Mouse (Mus musculus): ENCODE results near the gene Sufu. TPM values are rescaled to one million over a fixed set of nuclear protein-coding genes. Genes with fewer than 3 reads are reported as not detected.

The Sufu gene
- polyA plus RNA-seq, 1 experiment from 2014 or later = 5.7 TPM

DNA sequence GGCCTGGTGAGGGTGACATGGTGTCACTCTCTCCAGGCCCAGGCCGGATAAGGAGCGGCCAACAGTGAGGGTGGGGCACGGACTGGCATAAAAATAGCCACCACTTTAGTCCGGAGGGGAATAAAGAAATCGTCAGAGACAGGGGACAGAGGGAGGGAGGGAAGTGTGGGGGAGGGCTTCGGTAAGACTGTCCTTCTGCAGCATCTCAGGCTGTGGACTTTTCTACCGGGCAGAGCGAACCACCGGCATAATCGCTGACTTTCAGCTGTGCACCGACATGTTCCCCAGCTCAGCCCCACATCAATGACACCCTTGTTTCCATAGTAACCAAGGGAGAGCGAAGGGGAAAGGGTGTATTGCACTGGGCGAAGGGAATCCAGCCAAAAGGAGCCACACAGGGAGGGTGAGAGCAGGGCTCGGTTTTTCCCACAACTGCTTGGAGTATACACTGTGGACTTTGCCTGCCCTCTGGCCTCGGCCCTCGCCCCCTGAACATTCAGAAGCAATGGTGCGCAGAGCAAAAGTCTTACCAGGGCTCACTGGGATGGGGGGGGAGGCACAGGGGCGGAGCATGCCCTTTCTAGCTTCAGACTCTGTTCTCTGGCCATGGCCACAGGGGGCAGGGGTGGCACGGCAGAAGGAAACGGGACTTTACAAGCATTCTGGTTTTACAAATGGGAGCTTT lies 132.0 kb downstream of the Sufu start:
- Histone ChIP-seq H3K4me1 (ENCODE audit: control insufficient read depth, low read depth, low read length) (peaks cover 60% of the 10 kb centered on the region), H3K27me3 (ENCODE audit: control insufficient read depth, insufficient read depth, low read depth, low read length) (peaks cover 13% of the 10 kb centered on the region), H3K9me3 (replicated peaks; ENCODE audit: control insufficient read depth, low read length) (no peaks in the 10 kb centered on the region), H3K36me3 (ENCODE audit: control insufficient read depth, insufficient read depth) (no peaks in the 10 kb centered on the region), H3K4me3 (ENCODE audit: low read depth, low read length) (peak overlapping the region; percentile 23), H3K4me2 (ENCODE audit: low read depth, low read length) (peak overlapping the region; percentile 67), H3K27ac (ENCODE audit: low read length) (peak overlapping the region; percentile 19; the same call in 1 of the 2 replicates), H3K9ac (ENCODE audit: low read depth, low read length) (peak overlapping the region; percentile 35)
- ATAC-seq (ENCODE audit: low read depth) = peak; percentile 44
- 1% methylated on average over 20 of the region's 20 CpGs for WGBS (ENCODE audit: insufficient replicate concordance)

- no peak overlapping the region for H3K27ac ChIP-seq (ENCODE audit: low read length)
- 38% methylated on average over 13 of the region's 13 CpGs for WGBS (ENCODE audit: insufficient replicate concordance)
- ATAC-seq (ENCODE audit: low read depth) = no peak
- no peak overlapping the region for H3K4me2 ChIP-seq (ENCODE audit: low read depth, low read length)
- no peaks in the 10 kb centered on the region for H3K36me3 ChIP-seq (ENCODE audit: control insufficient read depth, insufficient read depth)
- no peaks in the 10 kb centered on the region for H3K9me3 ChIP-seq (replicated peaks; ENCODE audit: control insufficient read depth, low read length)
- H3K27me3 ChIP-seq (ENCODE audit: control insufficient read depth, insufficient read depth, low read depth, low read length) = peaks cover 2% of the 10 kb centered on the region
- no peak overlapping the region for H3K4me3 ChIP-seq (ENCODE audit: low read depth, low read length)
- H3K4me1 ChIP-seq (ENCODE audit: control insufficient read depth, low read depth, low read length) = peaks cover 48% of the 10 kb centered on the region
- no peak overlapping the region for H3K9ac ChIP-seq (ENCODE audit: low read depth, low read length)
Observed at GRCm38 (mm10) chr19:46529601-46530448, 133.1 kb downstream of the Sufu start.

DNA sequence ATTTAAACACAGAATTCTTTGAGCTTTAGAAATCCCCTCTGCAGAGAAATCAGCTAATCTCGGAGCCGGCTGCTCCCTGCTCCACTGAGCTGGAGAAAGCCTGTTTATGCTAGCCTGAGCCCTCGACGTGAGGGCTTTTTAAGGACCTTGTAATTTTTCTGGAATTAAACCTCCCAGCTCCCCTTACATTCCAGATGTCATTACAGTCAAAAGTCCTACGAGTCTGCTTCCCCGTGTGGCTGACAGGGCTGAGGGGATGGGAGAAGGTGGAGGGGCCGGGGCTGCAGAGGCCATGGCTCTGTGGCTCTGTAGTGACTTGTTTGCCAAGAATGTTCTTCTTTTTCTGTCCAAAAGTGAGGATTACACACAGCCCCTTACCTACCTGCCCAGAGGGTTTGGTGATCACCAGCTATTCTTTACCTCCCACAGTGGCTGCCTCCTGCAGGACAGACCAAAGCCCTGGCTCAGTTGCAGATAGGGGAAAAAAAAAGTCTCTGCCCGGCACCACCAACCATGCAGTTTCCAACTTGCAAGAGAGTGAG lies 133.8 kb downstream of the Sufu start:
- no peak for ATAC-seq (ENCODE audit: low read depth)
- H3K4me1 ChIP-seq (ENCODE audit: control insufficient read depth, low read depth, low read length) = peaks cover 45% of the 10 kb centered on the region
- no peak overlapping the region for H3K27ac ChIP-seq (ENCODE audit: low read length)
- H3K9ac ChIP-seq (ENCODE audit: low read depth, low read length) = no peak overlapping the region
- H3K36me3 ChIP-seq (ENCODE audit: control insufficient read depth, insufficient read depth) = no peaks in the 10 kb centered on the region
- no peak overlapping the region for H3K4me3 ChIP-seq (ENCODE audit: low read depth, low read length)
- no peaks in the 10 kb centered on the region; the same call in none of the 2 replicates for H3K27me3 ChIP-seq (ENCODE audit: control insufficient read depth, insufficient read depth, low read depth, low read length)
- H3K4me2 ChIP-seq (ENCODE audit: low read depth, low read length) = no peak overlapping the region
- no peaks in the 10 kb centered on the region for H3K9me3 ChIP-seq (replicated peaks; ENCODE audit: control insufficient read depth, low read length)
- 56% methylated on average over 8 of the region's 8 CpGs for WGBS (ENCODE audit: insufficient replicate concordance)

GRCm38 (mm10) chr19:46531071-46532030 lies 134.7 kb downstream of the Sufu start:
- no peak overlapping the region for H3K4me3 ChIP-seq (ENCODE audit: low read depth, low read length)
- peaks cover 45% of the 10 kb centered on the region for H3K4me1 ChIP-seq (ENCODE audit: control insufficient read depth, low read depth, low read length)
- no peaks in the 10 kb centered on the region for H3K36me3 ChIP-seq (ENCODE audit: control insufficient read depth, insufficient read depth)
- WGBS (ENCODE audit: insufficient replicate concordance) = 32% methylated on average over 16 of the region's 16 CpGs
- H3K27me3 ChIP-seq (ENCODE audit: control insufficient read depth, insufficient read depth, low read depth, low read length) = no peaks in the 10 kb centered on the region; the same call in none of the 2 replicates
- H3K9me3 ChIP-seq (replicated peaks; ENCODE audit: control insufficient read depth, low read length) = no peaks in the 10 kb centered on the region
- no peak overlapping the region for H3K4me2 ChIP-seq (ENCODE audit: low read depth, low read length)
- H3K27ac ChIP-seq (ENCODE audit: low read length) = no peak overlapping the region
- H3K9ac ChIP-seq (ENCODE audit: low read depth, low read length) = peak overlapping the region; percentile 18; the same call in 1 of the 2 replicates
- no peak for ATAC-seq (ENCODE audit: low read depth)

GRCm38 (mm10) chr19:46532031-46532688 lies 135.5 kb downstream of the Sufu start:
- no peak overlapping the region for H3K4me3 ChIP-seq (ENCODE audit: low read depth, low read length)
- 0 out of 2 replicates have a peak overlapping the region, but pooled peaks have one; percentile 26 for H3K27ac ChIP-seq (ENCODE audit: low read length)
- peak; percentile 60 for ATAC-seq (ENCODE audit: low read depth)
- WGBS (ENCODE audit: insufficient replicate concordance) = 10% methylated on average over 10 of the region's 10 CpGs
- H3K9ac ChIP-seq (ENCODE audit: low read depth, low read length) = peak overlapping the region; percentile 23; the same call in 1 of the 2 replicates
- H3K27me3 ChIP-seq (ENCODE audit: control insufficient read depth, insufficient read depth, low read depth, low read length) = no peaks in the 10 kb centered on the region; the same call in none of the 2 replicates
- H3K9me3 ChIP-seq (replicated peaks; ENCODE audit: control insufficient read depth, low read length) = no peaks in the 10 kb centered on the region
- no peaks in the 10 kb centered on the region for H3K36me3 ChIP-seq (ENCODE audit: control insufficient read depth, insufficient read depth)
- no peak overlapping the region for H3K4me2 ChIP-seq (ENCODE audit: low read depth, low read length)
- H3K4me1 ChIP-seq (ENCODE audit: control insufficient read depth, low read depth, low read length) = peaks cover 45% of the 10 kb centered on the region

DNA sequence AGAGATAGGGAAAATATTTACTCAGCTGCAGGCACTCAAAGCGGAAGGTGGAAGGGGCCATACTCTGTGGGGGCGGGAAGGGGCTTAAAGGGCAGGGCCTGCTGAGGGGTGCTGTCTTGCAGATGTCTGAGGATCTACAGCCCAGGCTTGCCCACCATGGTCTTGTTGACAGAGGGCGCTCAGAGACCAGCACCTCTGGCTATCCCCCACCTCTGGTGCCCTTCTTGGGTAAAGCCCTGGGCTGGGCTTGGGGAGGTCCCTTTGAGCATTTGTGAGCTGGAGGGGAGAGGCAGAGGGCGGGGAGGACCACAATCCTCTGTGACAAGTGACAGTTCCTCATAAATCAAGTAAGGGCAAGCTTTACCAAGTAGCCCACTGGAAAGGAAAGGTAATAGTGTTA lies 136.4 kb downstream of the Sufu start:
- no peak overlapping the region for H3K9ac ChIP-seq (ENCODE audit: low read depth, low read length)
- H3K4me1 ChIP-seq (ENCODE audit: control insufficient read depth, low read depth, low read length) = peaks cover 42% of the 10 kb centered on the region
- no peaks in the 10 kb centered on the region for H3K36me3 ChIP-seq (ENCODE audit: control insufficient read depth, insufficient read depth)
- no peak overlapping the region for H3K4me3 ChIP-seq (ENCODE audit: low read depth, low read length)
- 55% methylated on average over 4 of the region's 4 CpGs for WGBS (ENCODE audit: insufficient replicate concordance)
- no peak overlapping the region for H3K4me2 ChIP-seq (ENCODE audit: low read depth, low read length)
- no peak overlapping the region for H3K27ac ChIP-seq (ENCODE audit: low read length)
- no peaks in the 10 kb centered on the region; the same call in 1 of the 2 replicates for H3K27me3 ChIP-seq (ENCODE audit: control insufficient read depth, insufficient read depth, low read depth, low read length)
- H3K9me3 ChIP-seq (replicated peaks; ENCODE audit: control insufficient read depth, low read length) = no peaks in the 10 kb centered on the region
- ATAC-seq (ENCODE audit: low read depth) = no peak

GRCm38 (mm10) chr19:46533525-46533924 lies 136.8 kb downstream of the Sufu start:
- Histone ChIP-seq H3K27ac (ENCODE audit: low read length) (no peak overlapping the region), H3K4me3 (ENCODE audit: low read depth, low read length) (no peak overlapping the region), H3K9me3 (replicated peaks; ENCODE audit: control insufficient read depth, low read length) (no peaks in the 10 kb centered on the region), H3K4me1 (ENCODE audit: control insufficient read depth, low read depth, low read length) (peaks cover 37% of the 10 kb centered on the region), H3K4me2 (ENCODE audit: low read depth, low read length) (no peak overlapping the region), H3K27me3 (ENCODE audit: control insufficient read depth, insufficient read depth, low read depth, low read length) (no peaks in the 10 kb centered on the region; the same call in 1 of the 2 replicates), H3K9ac (ENCODE audit: low read depth, low read length) (no peak overlapping the region), H3K36me3 (ENCODE audit: control insufficient read depth, insufficient read depth) (no peaks in the 10 kb centered on the region)
- no peak for ATAC-seq (ENCODE audit: low read depth)
- WGBS (ENCODE audit: insufficient replicate concordance) = 78% methylated on average over 5 of the region's 5 CpGs

All from liver, embryonic 16.5 days (tissue).